Mouse (Mus musculus) T-helper 1 cell (primary cell): Measurements from ENCODE around the gene Agtrap.
"Not testable (repeated sequence)": the region's sequence is repeated elsewhere in the genome, so short reads cannot be mapped to it uniquely, and the experiment has no call there.

Experiments used
- in situ Hi-C: fragments of 300-600 bp; cut with MboI, MseI; formaldehyde crosslinking; loops from one replicate; pipeline ENCODE4 v1.15.1; 2025; ENCODE audit warnings: high pct_unique_total_duplicates

The Agtrap gene

GRCm38 (mm10) chr4:148051046-148051776 is 36.6 kb downstream of the Agtrap start:
- in situ Hi-C loops = no loop called here

GRCm38 (mm10) chr4:148050396-148050914 is 37.4 kb downstream of the Agtrap start:
- in situ Hi-C loops = not testable (repeated sequence)

GRCm38 (mm10) chr4:148046450-148047031 is 41.3 kb downstream of the Agtrap start:
- in situ Hi-C loops = no loop called here

GRCm38 (mm10) chr4:148044113-148044512 is 43.7 kb downstream of the Agtrap start:
- in situ Hi-C loops = no loop called here

- in situ Hi-C loops = not testable (repeated sequence)
Measured at GRCm38 (mm10) chr4:148043327-148043726, 44.5 kb downstream of the Agtrap start.

GRCm38 (mm10) chr4:148041611-148042191 is 46.1 kb downstream of the Agtrap start:
- in situ Hi-C loops = no loop called here

GRCm38 (mm10) chr4:148040933-148041610 is 46.8 kb downstream of the Agtrap start:
- in situ Hi-C loops = no loop called here

- in situ Hi-C loops = no loop called here
Measured at GRCm38 (mm10) chr4:148040029-148040830, 47.6 kb downstream of the Agtrap start.

GRCm38 (mm10) chr4:148039254-148040028 is 48.4 kb downstream of the Agtrap start:
- in situ Hi-C loops = loop anchor here (5.0 kb wide), 1 partner anchor 172 kb away; the partner anchor contains the start of genes Fv1 and Miip

- in situ Hi-C loops = loop anchor here (5.0 kb wide), 1 partner anchor 171 kb away; the partner anchor contains the start of genes Fv1 and Miip
Measured at GRCm38 (mm10) chr4:148038600-148039253, 49.1 kb downstream of the Agtrap start, which contains the start of the genes Clcn6 and Mthfr. Clcn6 (minus strand) TSS chr4:148038821. Mthfr (plus strand) TSS chr4:148039077.

GRCm38 (mm10) chr4:148038079-148038599 is 49.7 kb downstream of the Agtrap start:
- in situ Hi-C loops = loop anchor here (5.0 kb wide), 1 partner anchor 171 kb away; the partner anchor contains the start of genes Fv1 and Miip

GRCm38 (mm10) chr4:148035440-148035839 is 52.4 kb downstream of the Agtrap start:
- in situ Hi-C loops = loop anchor here (5.0 kb wide), 1 partner anchor 168 kb away; the partner anchor contains the start of genes Fv1 and Miip

GRCm38 (mm10) chr4:148033858-148034410 is 53.9 kb downstream of the Agtrap start:
- in situ Hi-C loops = no loop called here

GRCm38 (mm10) chr4:148030506-148030905 is 57.3 kb downstream of the Agtrap start:
- in situ Hi-C loops = no loop called here

GRCm38 (mm10) chr4:148029297-148029696 is 58.5 kb downstream of the Agtrap start:
- in situ Hi-C loops = no loop called here
